Mouse (Mus musculus) lung, postnatal 0 days (tissue): Measurements from ENCODE around the gene Atp2c1. TPM values are rescaled to one million over a fixed set of nuclear protein-coding genes. Genes with fewer than 3 reads are reported as not detected.

Source experiments
- ATAC-seq: fragments of 200-750 bp; cut with Nextera tagmentation; 2 replicates; pipeline ENCODE4 v1.8.0; 2017; ENCODE audit warnings: moderate library complexity
- DNase-seq: peaks from one replicate; pipeline ENCODE4 v3.0.0-alpha.2; 2016; ENCODE audit warnings: low spot score
- H3K27ac ChIP-seq: fragments of 300-500 bp; sonication (generic); 2 replicates; pipeline ENCODE4 v1.5.1; 2014; ENCODE audit warnings: antibody characterized with exemption, mild to moderate bottlenecking, low read length, mixed read lengths
- H3K27me3 ChIP-seq: fragments of 300-500 bp; sonication (generic); replicated peaks from 2 replicates; pipeline ENCODE4 v1.6.1; 2014; ENCODE audit warnings: low read length, mixed read lengths; ENCODE audit not compliant: insufficient read depth
- H3K36me3 ChIP-seq: fragments of 300-500 bp; sonication (generic); 2 replicates; pipeline ENCODE4 v1.6.1; 2014; ENCODE audit warnings: low read length, mixed read lengths; ENCODE audit not compliant: insufficient read depth
- H3K4me1 ChIP-seq: fragments of 300-500 bp; sonication (generic); 2 replicates; pipeline ENCODE4 v1.6.1; 2014; ENCODE audit warnings: antibody characterized with exemption, low read depth, low read length, mixed read lengths; ENCODE audit not compliant: insufficient read depth
- H3K4me2 ChIP-seq: fragments of 300-500 bp; sonication (generic); replicated peaks from 2 replicates; pipeline ENCODE4 v1.6.1; 2014; ENCODE audit warnings: low read depth, mild to moderate bottlenecking, low read length, moderate library complexity, mixed read lengths
- H3K4me3 ChIP-seq: fragments of 300-500 bp; sonication (generic); 2 replicates; pipeline ENCODE4 v1.5.1; 2014; ENCODE audit warnings: low read depth, low read length
- H3K9ac ChIP-seq: fragments of 300-500 bp; sonication (generic); replicated peaks from 2 replicates; pipeline ENCODE4 v1.6.1; 2014; ENCODE audit warnings: low read depth, mild to moderate bottlenecking
- H3K9me3 ChIP-seq: fragments of 300-500 bp; sonication (generic); 2 replicates; pipeline ENCODE4 v1.6.1; 2016; ENCODE audit warnings: low read length, mixed read lengths
- CTCF ChIP-seq: IDR thresholded peaks from 2 replicates; pipeline ENCODE4 v1.5.1; 2016; ENCODE audit warnings: antibody characterized with exemption, mild to moderate bottlenecking
- EP300 ChIP-seq: IDR thresholded peaks from 2 replicates; pipeline ENCODE4 v1.6.1; 2016; ENCODE audit warnings: antibody characterized with exemption, mild to moderate bottlenecking, control low read depth
- WGBS: fragments of 180-500 bp; shearing (Covaris S2); extraction: QIAGEN DNeasy Blood & Tissue Kit; methylation state at CpG from one replicate; pipeline ENCODE4 v1.1.7; 2014; 5-methylcytosine and 5-hydroxymethylcytosine counted together
- polyA plus RNA-seq: library from polyadenylated mRNA; unstranded; fragments of >200 nt; fragmentation: Nextera tagmentation; extraction: Ambion mirVana; gene quantifications from 2 replicates; pipeline ENCODE4 v1.2.1, GENCODE M21; 2015

Gene Atp2c1
- polyA plus RNA-seq, 1 experiment from 2014 or later: 47.8 TPM

DNA sequence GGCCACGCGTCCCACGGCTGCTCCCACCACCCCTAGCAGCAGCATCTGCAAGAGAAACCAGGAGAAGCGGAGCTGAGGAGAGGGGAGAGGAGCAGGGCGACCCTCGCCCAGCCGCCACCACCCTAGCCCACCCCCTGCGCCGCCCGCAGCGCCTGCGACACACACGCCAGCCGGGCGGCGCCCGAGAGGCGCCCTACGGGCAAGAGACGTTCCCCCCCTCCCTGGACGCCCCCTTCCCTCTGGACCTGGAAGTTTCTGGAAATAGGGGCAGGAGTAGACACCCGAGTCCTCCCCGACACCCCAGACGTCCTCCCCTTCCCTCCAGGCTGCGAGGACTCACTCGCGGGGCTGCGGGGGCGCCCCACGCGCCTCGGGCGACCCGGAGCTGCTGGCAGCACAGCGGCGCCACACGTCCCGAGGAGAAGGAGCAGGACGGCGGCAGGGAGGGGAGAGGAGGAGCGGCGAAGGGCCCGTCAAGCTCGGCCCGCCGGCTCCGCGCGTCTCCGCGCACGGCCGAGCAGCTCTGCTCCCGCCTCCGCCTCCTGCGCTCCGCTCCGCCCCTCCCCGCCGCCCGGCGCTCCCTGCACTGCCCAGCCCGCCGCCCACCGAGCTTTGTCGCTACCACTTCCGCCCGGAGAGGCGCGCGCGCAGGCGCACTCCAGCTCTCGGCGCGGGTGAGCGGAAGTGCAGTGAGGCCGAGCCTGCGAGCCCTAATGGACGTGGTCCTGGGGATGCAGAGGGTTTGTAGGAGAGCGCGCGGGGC, 32.4 kb downstream of the Atp2c1 start:
- no peaks in the 10 kb centered on the region for H3K36me3 ChIP-seq
- peak; percentile 63 for TF ChIP-seq CTCF
- no peak for TF ChIP-seq EP300
- H3K9ac ChIP-seq: peak overlapping the region; percentile 87
- no peaks in the 10 kb centered on the region for H3K27me3 ChIP-seq
- peak overlapping the region; percentile 95 for H3K27ac ChIP-seq
- 2% methylated on average over 54 of the region's 83 CpGs for WGBS
- ATAC-seq (peak; percentile 99), DNase-seq (peak; percentile 98)
- H3K4me3 ChIP-seq: peak overlapping the region; percentile 91
- peak overlapping the region; percentile 91 for H3K4me2 ChIP-seq
- H3K4me1 ChIP-seq: peaks cover 3% of the 10 kb centered on the region; the same call in 1 of the 2 replicates
- H3K9me3 ChIP-seq: no peaks in the 10 kb centered on the region

DNA sequence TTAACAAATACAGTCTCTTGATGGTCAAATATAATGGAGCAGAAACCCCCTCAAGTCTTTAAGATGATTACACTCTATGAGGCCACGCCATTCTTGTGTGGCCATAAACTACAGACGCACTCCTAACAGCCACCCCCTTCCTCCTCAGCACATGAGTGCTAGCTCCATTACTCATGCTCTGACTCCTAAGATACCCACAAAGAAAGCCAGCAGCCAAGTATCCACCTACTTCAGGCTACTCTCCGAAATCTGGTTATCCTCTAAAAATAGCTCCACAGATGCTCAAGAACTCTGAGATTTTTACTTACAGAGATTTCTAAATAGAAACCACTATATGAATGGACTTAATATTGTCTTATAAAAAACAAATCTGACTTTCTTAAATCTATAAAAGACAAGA, 34.4 kb downstream of the Atp2c1 start:
- Histone ChIP-seq H3K4me2 (no peak overlapping the region), H3K27me3 (no peaks in the 10 kb centered on the region), H3K9me3 (no peaks in the 10 kb centered on the region), H3K9ac (no peak overlapping the region), H3K36me3 (no peaks in the 10 kb centered on the region), H3K4me3 (no peak overlapping the region), H3K4me1 (peaks cover 3% of the 10 kb centered on the region; the same call in 1 of the 2 replicates), H3K27ac (no peak overlapping the region)
- 35% methylated on average over 3 of the region's 3 CpGs for WGBS
- DNase-seq (peak; percentile 31), ATAC-seq (no peak)
- TF ChIP-seq CTCF (no peak), EP300 (no peak)

DNA sequence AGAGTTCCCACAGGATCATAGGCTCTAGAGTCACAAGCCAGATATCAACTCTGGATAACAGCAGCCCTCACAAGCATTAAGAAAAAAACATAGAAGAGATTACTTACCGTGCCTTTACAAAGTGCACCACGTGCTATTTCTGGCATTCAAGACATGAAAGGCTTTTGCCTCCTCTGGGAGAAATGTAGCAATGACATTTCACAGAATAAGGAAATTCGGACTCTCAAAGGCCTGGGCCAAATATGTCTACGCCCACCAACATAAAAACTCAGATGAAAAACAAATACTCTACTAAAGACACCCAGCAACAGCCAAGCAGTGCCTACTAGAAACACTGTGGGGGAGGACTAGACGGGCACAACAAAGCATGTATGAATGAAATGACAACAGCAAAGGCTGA, 38.8 kb downstream of the Atp2c1 start:
- Histone ChIP-seq H3K9me3 (no peaks in the 10 kb centered on the region), H3K4me1 (0 out of 2 replicates have a peak, but pooled peaks cover 3% of the 10 kb centered on the region), H3K27ac (no peak overlapping the region; the same call in 1 of the 2 replicates), H3K9ac (no peak overlapping the region), H3K4me3 (no peak overlapping the region), H3K27me3 (no peaks in the 10 kb centered on the region), H3K36me3 (no peaks in the 10 kb centered on the region), H3K4me2 (no peak overlapping the region)
- peak; percentile 57 for ATAC-seq
- peak; percentile 49 for DNase-seq
- WGBS: 39% methylated on average over 5 of the region's 5 CpGs
- TF ChIP-seq CTCF (no peak), EP300 (no peak)

DNA sequence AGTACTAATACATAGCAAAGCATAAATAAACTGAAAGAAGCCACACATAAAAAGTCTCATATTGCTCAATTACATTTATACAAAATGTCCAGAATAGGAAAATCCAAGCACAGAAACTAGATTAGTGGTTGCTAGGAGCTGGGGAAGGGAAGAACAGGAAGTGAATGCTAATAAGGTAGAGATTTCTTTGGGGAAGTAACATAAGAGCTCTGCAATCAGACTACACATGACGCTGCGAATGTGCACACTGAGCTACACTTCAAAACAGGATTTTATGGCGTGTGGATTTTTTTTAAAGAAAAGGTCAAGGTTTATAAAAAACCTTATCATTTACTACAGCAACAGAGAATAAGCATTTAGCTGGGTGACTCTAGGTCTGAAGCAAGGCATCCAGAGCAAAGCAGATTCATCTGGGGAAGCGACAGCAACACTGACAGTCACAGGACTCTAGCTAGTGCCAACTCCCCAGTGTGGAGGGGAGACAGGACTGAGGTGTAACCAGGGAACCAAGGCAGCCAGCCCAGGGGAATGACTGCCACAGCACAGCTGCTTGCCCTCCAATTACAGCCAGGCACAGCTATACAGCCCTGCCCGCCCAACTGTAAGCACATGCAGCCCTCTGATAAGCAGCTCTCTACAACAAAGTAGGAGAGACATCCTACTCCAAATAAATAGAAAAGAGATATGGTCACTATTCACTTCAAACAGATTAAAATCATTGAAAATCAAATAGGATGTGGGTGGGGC, 42.6 kb downstream of the Atp2c1 start:
- Histone ChIP-seq H3K36me3 (no peaks in the 10 kb centered on the region), H3K9me3 (no peaks in the 10 kb centered on the region), H3K4me1 (0 out of 2 replicates have a peak, but pooled peaks cover 3% of the 10 kb centered on the region), H3K27ac (no peak overlapping the region), H3K4me3 (no peak overlapping the region), H3K4me2 (no peak overlapping the region), H3K27me3 (no peaks in the 10 kb centered on the region), H3K9ac (no peak overlapping the region)
- 65% methylated on average over 5 of the region's 5 CpGs for WGBS
- ATAC-seq (no peak), DNase-seq (peak; percentile 53)
- TF ChIP-seq EP300 (no peak), CTCF (no peak)

DNA sequence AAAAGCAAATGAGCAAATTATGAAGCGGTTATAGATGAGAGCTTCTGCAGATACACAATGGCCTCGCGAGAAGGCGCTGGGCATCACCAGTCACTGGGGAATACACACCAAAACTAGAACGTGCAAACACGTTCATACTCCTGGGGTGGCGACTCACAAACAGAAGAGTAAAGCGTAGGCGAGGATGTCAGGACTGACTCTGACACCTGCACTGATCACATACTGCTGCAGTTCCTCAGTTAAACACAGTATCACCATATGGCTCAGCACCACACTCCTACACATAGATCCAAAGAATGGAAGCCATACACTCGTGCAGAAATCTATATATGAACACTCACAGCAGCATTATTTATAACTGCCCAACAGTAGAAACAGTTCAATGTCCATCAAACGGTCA, 43.2 kb downstream of the Atp2c1 start:
- no peak overlapping the region for H3K9ac ChIP-seq
- no peak for DNase-seq
- no peak overlapping the region for H3K4me2 ChIP-seq
- H3K4me1 ChIP-seq: 0 out of 2 replicates have a peak, but pooled peaks cover 3% of the 10 kb centered on the region
- no peak for ATAC-seq
- H3K9me3 ChIP-seq: no peaks in the 10 kb centered on the region
- no peaks in the 10 kb centered on the region for H3K27me3 ChIP-seq
- H3K27ac ChIP-seq: no peak overlapping the region
- H3K36me3 ChIP-seq: no peaks in the 10 kb centered on the region
- TF ChIP-seq CTCF: no peak
- TF ChIP-seq EP300: no peak
- H3K4me3 ChIP-seq: no peak overlapping the region
- 92% methylated on average over 11 of the region's 11 CpGs for WGBS

DNA sequence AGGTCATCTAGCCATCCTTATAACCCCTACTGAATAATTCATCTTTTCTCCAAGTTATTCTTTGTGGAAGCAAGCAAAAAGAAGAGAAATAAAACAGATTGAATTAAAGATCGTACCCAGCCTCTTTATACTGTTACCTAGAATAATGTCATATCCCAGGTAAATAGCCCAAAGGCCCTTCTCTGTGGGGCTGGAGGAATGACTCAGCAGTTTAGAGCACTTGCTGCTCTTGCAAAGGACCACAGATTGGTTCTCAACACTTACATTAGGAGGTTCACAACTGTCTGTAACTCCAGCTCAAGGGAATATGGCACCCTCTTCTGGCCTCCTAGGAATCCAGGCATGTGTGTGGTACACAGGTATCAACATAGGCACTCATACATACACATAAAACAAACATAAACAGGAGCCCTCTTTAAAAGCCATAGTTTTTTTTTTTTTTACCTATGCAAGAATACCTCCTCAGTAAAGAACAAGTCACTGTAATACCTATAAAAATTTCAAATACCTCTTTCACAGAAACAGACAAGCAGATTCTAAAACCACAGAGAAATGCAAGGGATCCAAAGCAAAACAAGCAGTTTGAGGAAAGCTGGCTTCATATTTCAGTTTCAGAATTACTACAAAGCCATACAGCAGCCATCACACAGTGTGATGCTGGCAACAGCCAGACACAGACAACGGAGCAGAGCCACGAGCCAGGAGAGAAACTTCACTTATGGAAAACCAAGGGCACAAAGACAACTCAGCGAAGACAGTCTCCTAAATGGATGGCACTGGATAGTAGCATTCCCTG, 44.2 kb downstream of the Atp2c1 start:
- WGBS: 93% methylated on average over 4 of the region's 4 CpGs
- Histone ChIP-seq H3K4me3 (no peak overlapping the region), H3K4me1 (0 out of 2 replicates have a peak, but pooled peaks cover 3% of the 10 kb centered on the region), H3K27ac (no peak overlapping the region), H3K9me3 (no peaks in the 10 kb centered on the region), H3K9ac (no peak overlapping the region), H3K36me3 (no peaks in the 10 kb centered on the region), H3K27me3 (no peaks in the 10 kb centered on the region), H3K4me2 (no peak overlapping the region)
- TF ChIP-seq EP300: no peak
- TF ChIP-seq CTCF: no peak
- ATAC-seq (no peak), DNase-seq (no peak)
